Mouse (Mus musculus) hindbrain, embryonic 12.5 days (tissue): ENCODE measurements at regions not wholly inside any gene's neighbourhood (a gene's known extent, or its start where the extent isn't known, plus 50 kb on each side); places are given as distances from the start of the nearest gene placed in this dataset.
"Not testable (repeated sequence)": the region's sequence is repeated elsewhere in the genome, so short reads cannot be mapped to it uniquely, and the experiment has no call there.

Source experiments
- ATAC-seq: fragments of 200-750 bp; cut with Nextera tagmentation; 2 replicates; pipeline ENCODE4 v1.8.0; 2017; ENCODE audit warnings: moderate TSS enrichment; ENCODE audit not compliant: low FRiP score
- H3K27ac ChIP-seq: fragments of 300-500 bp; sonication (generic); 2 replicates; pipeline ENCODE4 v1.5.1; 2016; ENCODE audit warnings: mild to moderate bottlenecking
- H3K27me3 ChIP-seq: fragments of 300-500 bp; sonication (generic); 2 replicates; pipeline ENCODE4 v1.6.1; 2016; ENCODE audit warnings: mild to moderate bottlenecking
- H3K36me3 ChIP-seq: fragments of 300-500 bp; sonication (generic); 2 replicates; pipeline ENCODE4 v1.6.1; 2016; ENCODE audit warnings: mild to moderate bottlenecking
- H3K4me1 ChIP-seq: fragments of 300-500 bp; sonication (generic); 2 replicates; pipeline ENCODE4 v1.6.1; 2016
- H3K4me2 ChIP-seq: fragments of 300-500 bp; sonication (generic); replicated peaks from 2 replicates; pipeline ENCODE4 v1.6.1; 2016; ENCODE audit warnings: mild to moderate bottlenecking
- H3K4me3 ChIP-seq: fragments of 300-500 bp; sonication (generic); 2 replicates; pipeline ENCODE4 v1.5.1; 2016; ENCODE audit warnings: mild to moderate bottlenecking
- H3K9ac ChIP-seq: fragments of 300-500 bp; sonication (generic); 2 replicates; pipeline ENCODE4 v1.6.1; 2016; ENCODE audit warnings: mild to moderate bottlenecking, moderate library complexity
- H3K9me3 ChIP-seq: fragments of 300-500 bp; sonication (generic); replicated peaks from 2 replicates; pipeline ENCODE4 v1.6.1; 2016; ENCODE audit warnings: mild to moderate bottlenecking
- WGBS: fragments of 180-500 bp; shearing (Covaris S2); methylation state at CpG from one replicate; pipeline ENCODE4 v1.1.7; 2016; 5-methylcytosine and 5-hydroxymethylcytosine counted together

- Histone ChIP-seq H3K27me3 (no peaks in the 10 kb centered on the region), H3K27ac (no peak overlapping the region), H3K4me3 (no peak overlapping the region), H3K9me3 (no peaks in the 10 kb centered on the region), H3K9ac (no peak overlapping the region), H3K4me2 (no peak overlapping the region), H3K36me3 (no peaks in the 10 kb centered on the region), H3K4me1 (no peaks in the 10 kb centered on the region)
- WGBS = 73% methylated on average over 7 of the region's 7 CpGs
- no peak for ATAC-seq
These were observed 558.2 kb downstream of the Isl1 start for GRCm38 (mm10) chr13:115751271-115751670.

DNA sequence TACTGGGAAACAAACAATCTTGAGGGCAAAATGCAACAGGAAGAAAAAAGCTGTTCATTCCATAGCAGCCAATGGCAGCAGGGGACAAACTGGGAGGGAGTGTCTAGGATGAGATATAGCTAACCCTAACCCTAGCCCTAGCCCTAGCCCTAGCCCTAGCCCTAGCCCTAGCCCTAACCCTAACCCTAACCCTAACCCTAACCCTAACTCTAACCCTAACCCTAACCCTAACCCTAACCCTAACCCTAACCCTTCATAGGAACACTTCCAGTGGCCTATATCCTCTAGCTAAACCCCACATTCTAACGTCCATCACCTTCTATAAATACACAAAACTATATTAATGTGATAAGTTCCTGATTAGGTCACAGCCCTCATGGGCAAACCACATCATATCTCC, 567.4 kb downstream of the Isl1 start:
- not testable (repeated sequence) for H3K36me3 ChIP-seq, H3K4me3 ChIP-seq, H3K27me3 ChIP-seq, H3K9ac ChIP-seq, H3K9me3 ChIP-seq, H3K4me1 ChIP-seq, H3K4me2 ChIP-seq, H3K27ac ChIP-seq
- WGBS = 82% methylated on average over 1 of the region's 1 CpGs
- 0 out of 2 replicates have a peak, but pooled peaks have one; percentile 50 for ATAC-seq

DNA sequence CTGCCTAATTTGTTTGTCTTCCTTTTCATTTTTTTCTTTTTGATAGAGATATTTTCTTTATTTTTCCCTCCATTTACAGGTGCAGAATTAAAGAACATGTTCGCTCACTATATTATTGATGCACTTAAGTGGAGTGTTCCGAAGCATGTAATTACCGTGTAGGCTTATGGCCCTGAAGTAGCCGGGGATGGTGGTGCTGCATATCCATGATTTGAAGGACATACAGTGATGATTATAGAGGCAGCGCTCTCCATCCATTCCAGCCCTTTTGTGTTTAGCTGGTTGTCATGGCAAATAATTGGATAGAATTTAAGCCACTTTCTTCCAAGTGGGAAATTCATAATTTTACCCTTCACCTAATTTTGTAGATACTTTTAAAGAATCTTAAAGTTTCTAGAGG, 581.5 kb downstream of the Isl1 start:
- Histone ChIP-seq H3K27me3 (no peaks in the 10 kb centered on the region), H3K9ac (no peak overlapping the region), H3K27ac (no peak overlapping the region), H3K4me2 (no peak overlapping the region), H3K4me3 (no peak overlapping the region), H3K4me1 (no peaks in the 10 kb centered on the region), H3K36me3 (no peaks in the 10 kb centered on the region), H3K9me3 (no peaks in the 10 kb centered on the region)
- WGBS = 78% methylated on average over 5 of the region's 5 CpGs
- no peak for ATAC-seq

DNA sequence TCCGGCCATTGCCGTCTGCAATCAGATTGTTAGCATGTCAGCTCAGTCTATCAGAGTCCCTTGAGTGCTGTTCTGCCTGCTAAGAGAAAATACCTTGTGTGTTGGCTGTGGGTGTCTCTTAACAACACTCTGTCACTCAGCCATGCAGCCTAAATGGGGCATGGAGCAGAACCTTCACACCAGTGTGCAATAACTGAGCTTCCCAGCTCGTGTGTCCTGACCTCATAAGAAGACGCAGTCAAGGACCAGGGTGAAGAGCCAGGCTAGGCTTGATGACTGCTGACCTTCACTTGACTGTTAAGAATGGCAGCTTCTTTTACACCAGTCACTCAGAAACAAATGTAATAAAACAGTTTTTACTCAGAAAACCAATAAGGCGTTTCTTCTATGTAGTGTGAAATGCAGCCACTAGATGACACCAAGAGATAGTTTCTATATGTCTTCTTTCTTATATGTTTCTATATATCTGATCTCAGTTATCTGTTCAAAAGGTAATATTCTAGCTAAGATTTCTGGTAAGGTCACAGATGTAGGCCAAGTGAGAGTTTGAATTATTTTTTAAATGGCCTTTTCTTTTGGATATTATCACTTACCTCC, 584.0 kb downstream of the Isl1 start:
- Histone ChIP-seq H3K27ac (no peak overlapping the region), H3K4me3 (no peak overlapping the region), H3K27me3 (no peaks in the 10 kb centered on the region), H3K36me3 (no peaks in the 10 kb centered on the region), H3K9me3 (no peaks in the 10 kb centered on the region), H3K4me2 (no peak overlapping the region), H3K4me1 (no peaks in the 10 kb centered on the region), H3K9ac (no peak overlapping the region)
- ATAC-seq = no peak
- WGBS = 49% methylated on average over 5 of the region's 5 CpGs

GRCm38 (mm10) chr13:115719276-115719675, 590.2 kb downstream of the Isl1 start:
- Histone ChIP-seq H3K9me3 (no peaks in the 10 kb centered on the region), H3K9ac (no peak overlapping the region), H3K36me3 (no peaks in the 10 kb centered on the region), H3K4me1 (no peaks in the 10 kb centered on the region), H3K4me2 (no peak overlapping the region), H3K4me3 (no peak overlapping the region), H3K27me3 (no peaks in the 10 kb centered on the region; the same call in 1 of the 2 replicates), H3K27ac (no peak overlapping the region)
- 93% methylated on average over 2 of the region's 2 CpGs for WGBS
- ATAC-seq = no peak

DNA sequence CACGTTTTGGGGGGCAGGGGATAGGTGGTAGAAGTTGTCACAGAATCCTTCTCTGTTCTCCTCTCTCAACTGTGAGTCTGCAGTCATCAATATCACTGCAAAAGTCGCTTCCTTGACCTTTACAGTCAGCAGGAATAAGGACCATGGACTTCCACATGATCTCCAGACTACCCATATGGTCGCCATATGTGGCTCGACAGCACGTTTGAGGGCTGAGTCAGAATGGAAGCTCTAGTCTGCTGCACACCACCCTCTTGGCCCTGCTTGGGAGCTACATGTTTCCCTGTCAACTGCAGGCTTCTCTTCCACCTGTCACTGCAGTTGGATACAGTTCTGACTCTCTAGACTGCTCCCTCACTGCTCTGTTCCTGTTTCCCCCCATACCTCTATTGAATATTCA, 590.6 kb downstream of the Isl1 start:
- Histone ChIP-seq H3K4me3 (no peak overlapping the region), H3K4me2 (no peak overlapping the region), H3K27me3 (no peaks in the 10 kb centered on the region; the same call in 1 of the 2 replicates), H3K9me3 (no peaks in the 10 kb centered on the region), H3K9ac (no peak overlapping the region), H3K4me1 (no peaks in the 10 kb centered on the region), H3K27ac (no peak overlapping the region), H3K36me3 (no peaks in the 10 kb centered on the region)
- 64% methylated on average over 5 of the region's 5 CpGs for WGBS
- ATAC-seq = no peak

DNA sequence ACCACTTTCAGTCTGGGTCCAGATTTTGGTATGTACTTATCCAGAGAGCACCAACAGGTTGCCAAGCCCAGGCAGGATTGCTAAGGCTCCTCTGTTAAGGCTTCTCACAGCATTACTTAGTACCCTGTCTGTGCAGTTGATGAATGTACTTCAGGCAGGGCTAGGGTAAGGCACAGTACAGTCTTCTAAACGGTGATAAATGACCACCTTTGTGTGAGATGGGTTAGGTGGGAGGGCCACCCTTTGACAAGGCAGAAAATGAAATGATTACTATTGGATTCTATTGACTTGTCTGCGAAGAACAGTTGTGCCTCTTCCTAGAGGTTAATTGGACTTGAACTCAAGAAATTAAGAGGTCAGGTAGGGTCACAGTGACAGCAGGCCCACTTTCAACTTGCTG, 594.4 kb upstream of the Itga1 start:
- peak; percentile 8; the same call in 1 of the 2 replicates for ATAC-seq
- 34% methylated on average over 2 of the region's 2 CpGs for WGBS
- Histone ChIP-seq H3K36me3 (no peaks in the 10 kb centered on the region), H3K4me3 (no peak overlapping the region), H3K4me2 (no peak overlapping the region), H3K27me3 (peaks cover 46% of the 10 kb centered on the region), H3K4me1 (no peaks in the 10 kb centered on the region), H3K9me3 (no peaks in the 10 kb centered on the region), H3K27ac (no peak overlapping the region), H3K9ac (no peak overlapping the region)

DNA sequence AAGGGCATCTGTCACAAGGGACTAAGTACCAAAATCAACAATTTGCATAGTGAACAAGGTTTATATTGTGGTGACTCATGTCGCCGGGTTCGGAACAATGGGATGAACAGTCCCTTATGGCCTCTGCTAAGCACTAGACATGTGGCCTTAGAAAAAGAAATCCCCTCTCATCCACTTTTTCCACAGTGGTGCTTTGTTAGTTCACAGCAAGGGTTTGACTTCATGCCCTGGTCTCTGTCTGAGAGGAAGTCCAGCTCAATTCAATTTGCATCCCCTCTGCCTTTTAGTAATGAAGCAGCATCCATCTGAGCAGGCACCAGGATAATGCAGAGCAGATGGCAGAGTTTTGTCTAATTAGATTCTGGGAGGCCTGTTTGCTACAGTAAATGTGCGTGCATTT, 585.7 kb upstream of the Itga1 start:
- no peaks in the 10 kb centered on the region for H3K9me3 ChIP-seq
- peaks cover 47% of the 10 kb centered on the region for H3K27me3 ChIP-seq
- WGBS = 6% methylated on average over 4 of the region's 4 CpGs

DNA sequence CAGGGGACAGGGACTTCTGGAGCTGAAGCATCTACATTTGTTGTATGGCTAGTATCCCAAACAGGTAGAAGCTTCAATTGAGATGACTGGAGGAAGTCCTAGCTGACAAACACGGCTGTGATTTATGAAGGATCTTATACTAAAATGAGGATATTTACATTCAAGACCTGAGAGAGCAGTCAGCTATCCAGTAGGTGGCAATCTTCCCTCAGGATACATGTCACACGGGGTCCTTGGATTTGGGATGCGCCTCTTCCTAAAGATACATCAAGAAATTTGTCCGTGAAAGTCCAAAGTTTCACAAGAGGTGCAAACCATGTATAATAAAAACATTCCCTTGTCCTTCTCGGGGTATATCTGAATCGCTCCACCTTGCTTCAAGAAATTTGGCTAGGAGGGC, 577.8 kb upstream of the Itga1 start:
- Histone ChIP-seq H3K27me3 (peaks cover 51% of the 10 kb centered on the region), H3K9ac (no peak overlapping the region), H3K27ac (no peak overlapping the region), H3K36me3 (no peaks in the 10 kb centered on the region), H3K4me2 (no peak overlapping the region), H3K4me1 (no peaks in the 10 kb centered on the region), H3K9me3 (no peaks in the 10 kb centered on the region), H3K4me3 (no peak overlapping the region)
- no peak for ATAC-seq
- WGBS = 46% methylated on average over 6 of the region's 6 CpGs

More for the DNA sequence above, 585.7 kb upstream of the Itga1 start:
- H3K9ac ChIP-seq = no peak overlapping the region
- peak; percentile 97 for ATAC-seq
- H3K36me3 ChIP-seq = no peaks in the 10 kb centered on the region
- H3K4me1 ChIP-seq = no peaks in the 10 kb centered on the region
- no peak overlapping the region for H3K4me3 ChIP-seq
- H3K27ac ChIP-seq = no peak overlapping the region
- H3K4me2 ChIP-seq = no peak overlapping the region

DNA sequence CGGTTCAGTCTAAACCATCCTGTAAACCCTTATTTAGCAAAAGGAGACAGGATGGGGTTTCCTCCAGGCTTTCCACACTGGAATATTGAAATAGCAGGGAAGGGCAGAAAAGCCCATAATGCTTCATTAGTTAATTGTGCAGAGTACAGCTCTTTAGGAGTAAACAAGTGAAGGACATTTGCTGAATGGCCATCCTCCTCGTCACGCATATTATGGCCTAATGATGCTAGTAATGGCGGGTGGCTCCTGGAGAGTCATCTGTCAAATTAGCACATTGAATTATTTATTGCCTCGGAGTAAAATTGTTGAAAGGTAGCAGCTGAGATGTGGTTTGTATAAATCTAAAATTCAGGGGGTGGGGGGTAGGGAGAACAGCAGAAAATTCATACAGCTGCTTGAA, 575.1 kb upstream of the Itga1 start:
- no peaks in the 10 kb centered on the region for H3K9me3 ChIP-seq
- ATAC-seq = peak; percentile 66
- H3K4me3 ChIP-seq = no peak overlapping the region
- no peak overlapping the region for H3K27ac ChIP-seq
- H3K9ac ChIP-seq = no peak overlapping the region
- no peaks in the 10 kb centered on the region for H3K36me3 ChIP-seq
- H3K4me1 ChIP-seq = no peaks in the 10 kb centered on the region
- peaks cover 40% of the 10 kb centered on the region for H3K27me3 ChIP-seq
- H3K4me2 ChIP-seq = no peak overlapping the region
- WGBS = 42% methylated on average over 5 of the region's 5 CpGs

GRCm38 (mm10) chr13:115673729-115674128, 572.0 kb upstream of the Itga1 start:
- 40% methylated on average over 5 of the region's 5 CpGs for WGBS
- no peak overlapping the region for H3K9ac ChIP-seq
- peaks cover 21% of the 10 kb centered on the region for H3K27me3 ChIP-seq
- H3K36me3 ChIP-seq = no peaks in the 10 kb centered on the region
- no peak for ATAC-seq
- H3K9me3 ChIP-seq = no peaks in the 10 kb centered on the region
- no peaks in the 10 kb centered on the region for H3K4me1 ChIP-seq
- no peak overlapping the region for H3K4me3 ChIP-seq
- H3K27ac ChIP-seq = no peak overlapping the region
- H3K4me2 ChIP-seq = no peak overlapping the region

DNA sequence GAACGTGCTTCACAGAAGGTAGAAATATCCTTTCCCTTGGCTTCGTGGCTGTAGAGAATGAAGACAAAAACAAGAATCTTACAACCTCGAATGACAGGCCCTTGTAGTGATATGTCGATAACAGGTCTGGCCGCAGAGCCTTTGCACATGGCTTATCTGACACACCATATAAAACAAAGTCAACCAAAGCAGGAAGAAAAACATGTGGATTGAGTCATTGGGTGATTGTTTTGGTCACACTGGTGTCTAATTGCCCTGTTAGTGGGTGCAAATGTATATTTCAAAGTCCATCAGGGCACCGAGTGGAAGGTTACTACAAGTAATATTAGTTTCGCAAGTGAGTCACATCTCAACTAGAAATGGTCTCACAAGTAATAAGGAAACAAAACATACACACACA, 569.9 kb upstream of the Itga1 start:
- Histone ChIP-seq H3K4me1 (no peaks in the 10 kb centered on the region), H3K9ac (no peak overlapping the region), H3K4me3 (no peak overlapping the region), H3K9me3 (no peaks in the 10 kb centered on the region), H3K36me3 (no peaks in the 10 kb centered on the region), H3K27me3 (peaks cover 14% of the 10 kb centered on the region), H3K4me2 (no peak overlapping the region), H3K27ac (no peak overlapping the region)
- WGBS = 89% methylated on average over 7 of the region's 7 CpGs
- no peak for ATAC-seq

GRCm38 (mm10) chr13:115669516-115669915, 567.8 kb upstream of the Itga1 start:
- Histone ChIP-seq H3K9me3 (no peaks in the 10 kb centered on the region), H3K4me2 (no peak overlapping the region), H3K36me3 (no peaks in the 10 kb centered on the region), H3K9ac (no peak overlapping the region), H3K4me3 (no peak overlapping the region), H3K27ac (no peak overlapping the region), H3K4me1 (no peaks in the 10 kb centered on the region), H3K27me3 (0 out of 2 replicates have a peak, but pooled peaks cover 7% of the 10 kb centered on the region)
- WGBS = 61% methylated on average over 3 of the region's 3 CpGs
- no peak for ATAC-seq
